Mouse (Mus musculus) spleen, adult 2 months (tissue): ENCODE data around the gene Ugt1a7c. TPM values are rescaled to one million over a fixed set of nuclear protein-coding genes. Genes with fewer than 3 reads are reported as not detected.

ENCODE experiments used
- DNase-seq, 2 experiments: peaks; one replicate each; pipeline versions ENCODE4 v3.0.0 to v3.0.0-alpha.2; 2012 to 2021; ENCODE audit warnings: low spot score in 2 of 2, low read depth in 1 of 2
- H3K27ac ChIP-seq: fragments of 200-500 bp; 2 replicates; pipeline ENCODE4 v1.5.1; 2012; ENCODE audit warnings: low read length, inconsistent platforms; ENCODE audit not compliant: insufficient read depth
- H3K27me3 ChIP-seq: fragments of 200-500 bp; 2 replicates; pipeline ENCODE4 v1.6.1; 2012; ENCODE audit warnings: mild to moderate bottlenecking, moderate library complexity, low read length, inconsistent platforms; ENCODE audit not compliant: control insufficient read depth, insufficient read depth
- H3K36me3 ChIP-seq: fragments of 200-500 bp; 2 replicates; pipeline ENCODE4 v1.6.1; 2012; ENCODE audit warnings: mild to moderate bottlenecking, low read length, inconsistent platforms; ENCODE audit not compliant: control insufficient read depth, insufficient read depth
- H3K4me1 ChIP-seq: fragments of 200-500 bp; 2 replicates; pipeline ENCODE4 v1.6.1; 2011; ENCODE audit warnings: inconsistent platforms; ENCODE audit not compliant: control insufficient read depth, insufficient read depth, insufficient read length
- H3K4me3 ChIP-seq: fragments of 200-500 bp; 2 replicates; pipeline ENCODE4 v1.5.1; 2011; ENCODE audit warnings: mild to moderate bottlenecking, inconsistent platforms; ENCODE audit not compliant: insufficient read depth, insufficient read length; ENCODE audit errors: extremely low read depth
- CTCF ChIP-seq: fragments of 200-500 bp; IDR thresholded peaks from 2 replicates; pipeline ENCODE4 v1.5.1; 2011; ENCODE audit warnings: mild to moderate bottlenecking, inconsistent platforms; ENCODE audit not compliant: insufficient read depth, insufficient read length, insufficient replicate concordance; ENCODE audit errors: extremely low read depth
- POLR2A ChIP-seq: fragments of 200-500 bp; IDR thresholded peaks from 2 replicates; pipeline ENCODE4 v1.6.1; 2011; ENCODE audit warnings: low read depth, low read length, inconsistent platforms
- WGBS: fragments of 180-500 bp; shearing (Covaris S2); methylation state at CpG from one replicate; pipeline ENCODE4 v1.1.7; 2018; 5-methylcytosine and 5-hydroxymethylcytosine counted together
- polyA plus RNA-seq: library from polyadenylated mRNA; depleted of rRNA; stranded (reverse); fragments of >200 nt; gene quantifications from 2 replicates; pipeline ENCODE4 v1.2.3, GENCODE M21; 2012

The Ugt1a7c gene
- polyA plus RNA-seq, 1 experiment, result 1.5 TPM

- Histone ChIP-seq H3K36me3 (no peaks in the 10 kb centered on the region), H3K27me3 (no peaks in the 10 kb centered on the region), H3K4me3 (no peak overlapping the region), H3K27ac (no peak overlapping the region), H3K4me1 (no peaks in the 10 kb centered on the region)
- no peak for TF ChIP-seq CTCF
- no peak for TF ChIP-seq POLR2A
- DNase-seq, result peak in 1 of 2 experiments; percentile 2
- WGBS, result 72% methylated on average over 10 of the region's 10 CpGs
Measured at GRCm38 (mm10) chr1:88215466-88216380, 120.9 kb downstream of the Ugt1a7c start.

- no peak overlapping the region for H3K4me3 ChIP-seq
- H3K27ac ChIP-seq, result no peak overlapping the region
- no peaks in the 10 kb centered on the region for H3K4me1 ChIP-seq
- 57% methylated on average over 2 of the region's 2 CpGs for WGBS
- no peaks in the 10 kb centered on the region for H3K27me3 ChIP-seq
- TF ChIP-seq CTCF, result no peak
- no peak for TF ChIP-seq POLR2A
- no peak for DNase-seq
- H3K36me3 ChIP-seq, result no peaks in the 10 kb centered on the region
Measured at GRCm38 (mm10) chr1:88216551-88216950, 121.7 kb downstream of the Ugt1a7c start.

GRCm38 (mm10) chr1:88217144-88217543, 122.3 kb downstream of the Ugt1a7c start:
- WGBS, result 62% methylated on average over 2 of the region's 2 CpGs
- Histone ChIP-seq H3K27ac (no peak overlapping the region), H3K36me3 (no peaks in the 10 kb centered on the region), H3K27me3 (no peaks in the 10 kb centered on the region), H3K4me3 (no peak overlapping the region), H3K4me1 (no peaks in the 10 kb centered on the region)
- DNase-seq, result no peak
- TF ChIP-seq POLR2A, result no peak
- no peak for TF ChIP-seq CTCF

GRCm38 (mm10) chr1:88217576-88217975, 122.7 kb downstream of the Ugt1a7c start:
- WGBS, result 36% methylated on average over 3 of the region's 3 CpGs

GRCm38 (mm10) chr1:88218051-88218450, 123.2 kb downstream of the Ugt1a7c start:
- H3K27me3 ChIP-seq, result no peaks in the 10 kb centered on the region
- no peaks in the 10 kb centered on the region for H3K4me1 ChIP-seq
- TF ChIP-seq POLR2A, result no peak
- no peak for TF ChIP-seq CTCF
- no peak overlapping the region for H3K4me3 ChIP-seq
- 74% methylated on average over 9 of the region's 9 CpGs for WGBS
- no peak for DNase-seq
- no peak overlapping the region for H3K27ac ChIP-seq
- no peaks in the 10 kb centered on the region for H3K36me3 ChIP-seq

More at GRCm38 (mm10) chr1:88217576-88217975, 122.7 kb downstream of the Ugt1a7c start:
- TF ChIP-seq CTCF, result no peak
- TF ChIP-seq POLR2A, result no peak
- no peak overlapping the region for H3K27ac ChIP-seq
- no peaks in the 10 kb centered on the region for H3K36me3 ChIP-seq
- peak in 1 of 2 experiments; percentile 3 for DNase-seq
- H3K4me3 ChIP-seq, result no peak overlapping the region
- no peaks in the 10 kb centered on the region for H3K4me1 ChIP-seq
- H3K27me3 ChIP-seq, result no peaks in the 10 kb centered on the region

GRCm38 (mm10) chr1:88218591-88218990, 123.7 kb downstream of the Ugt1a7c start:
- no peaks in the 10 kb centered on the region for H3K4me1 ChIP-seq

GRCm38 (mm10) chr1:88219054-88219453, 124.2 kb downstream of the Ugt1a7c start:
- H3K36me3 ChIP-seq, result no peaks in the 10 kb centered on the region
- no peaks in the 10 kb centered on the region for H3K4me1 ChIP-seq
- no peak for DNase-seq
- WGBS, result 16% methylated on average over 1 of the region's 1 CpGs
- H3K27me3 ChIP-seq, result no peaks in the 10 kb centered on the region
- TF ChIP-seq POLR2A, result no peak
- TF ChIP-seq CTCF, result no peak
- H3K4me3 ChIP-seq, result no peak overlapping the region
- no peak overlapping the region for H3K27ac ChIP-seq

More at GRCm38 (mm10) chr1:88218591-88218990, 123.7 kb downstream of the Ugt1a7c start:
- Histone ChIP-seq H3K27ac (no peak overlapping the region), H3K4me3 (no peak overlapping the region), H3K36me3 (no peaks in the 10 kb centered on the region), H3K27me3 (no peaks in the 10 kb centered on the region)
- no peak for TF ChIP-seq CTCF
- 53% methylated on average over 4 of the region's 4 CpGs for WGBS
- DNase-seq, result no peak
